ENCODE assay signal across 19 mouse cellular contexts in the genomic region with DNA sequence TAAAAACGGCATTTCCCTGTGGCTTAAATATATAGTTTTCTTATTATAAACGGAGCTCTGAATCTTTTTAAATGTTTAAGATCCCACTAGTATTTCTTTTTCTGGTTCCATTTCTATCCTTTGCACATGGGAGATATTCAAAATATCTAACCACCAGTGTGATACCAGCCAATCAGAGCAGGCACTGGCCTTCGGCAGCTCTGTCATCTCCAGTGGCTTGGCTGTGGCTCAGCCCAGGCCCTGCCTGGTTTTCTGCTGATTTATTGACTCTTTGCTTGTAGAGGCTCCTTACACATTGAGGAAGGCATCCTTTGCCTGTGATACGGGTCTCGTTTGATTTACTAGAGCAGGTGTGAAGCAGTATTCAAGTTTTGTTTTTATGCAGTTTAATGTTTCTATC.
A peak's percentile ranks its signal among the peaks of the same experiment; 100 is the strongest.
DNase-seq lines count a peak whose midpoint lies in the region; ATAC-seq and TF ChIP-seq lines count a peak whose summit lies in the region.
"Had no signal": no experiment of that assay in that cellular context is flagged by ENCODE, and none has a peak within 500 bp of the region (broad histone marks: within the 10 kb centered on the region; RNA-seq: fewer than 3 reads in every experiment).

No protein-coding gene starts in this region.

- TF ChIP-seq CTCF in gastrocnemius, adult 2 months (IDR thresholded peaks at IDR 0.05), result no peak
- TF ChIP-seq CTCF in midbrain, postnatal 0 days (IDR thresholded peaks at IDR 0.05), result no peak

- 93% methylated on average over 5 of the region's 5 CpGs for WGBS in midbrain, embryonic 13.5 days
- WGBS in midbrain, postnatal 0 days, result 91% methylated on average over 5 of the region's 5 CpGs

- peak overlapping the region; percentile 71 for H3K27ac ChIP-seq in gastrocnemius, adult 2 months
- 0 out of 2 replicates have a peak overlapping the region, but pooled peaks have one; percentile 10 for H3K27ac ChIP-seq in midbrain, embryonic 13.5 days
- no peak overlapping the region for H3K27ac ChIP-seq in midbrain, postnatal 0 days (ENCODE audit: low read depth, low read length)

- DNase-seq in frontal cortex, adult 2 months (ENCODE audit: extremely low spot score in 1 of 2, low spot score in 1 of 2), result no peak
- DNase-seq in gastrocnemius, adult 2 months, result peak; percentile 38
- DNase-seq in gastrocnemius, postnatal 25 days, result no peak
- DNase-seq in midbrain, postnatal 0 days (ENCODE audit: low spot score), result no peak
- peak; percentile 51 to 76 for DNase-seq in right cerebral cortex, postnatal 10 days (ENCODE audit: low spot score in 2 of 2)
- DNase-seq in right cerebral cortex, adult 18-20 months, result no peak
- DNase-seq: adrenal gland, adult 8-10 months; adrenal gland, postnatal 25 days; adrenal gland, postnatal 36 days; B cell, adult 2 months; cerebellum, adult 11 months; cerebellum, adult 11-12 months had no signal

- H3K9me3 ChIP-seq in midbrain, embryonic 13.5 days, result no peaks in the 10 kb centered on the region
- no peaks in the 10 kb centered on the region for H3K9me3 ChIP-seq in midbrain, postnatal 0 days (ENCODE audit: low read length)

- no peak overlapping the region for H3K4me3 ChIP-seq in gastrocnemius, adult 2 months
- no peak overlapping the region for H3K4me3 ChIP-seq in midbrain, embryonic 13.5 days (replicated peaks)
- no peak overlapping the region for H3K4me3 ChIP-seq in midbrain, postnatal 0 days (ENCODE audit: low read depth, low read length)

- H3K4me2 ChIP-seq in midbrain, embryonic 13.5 days (replicated peaks), result no peak overlapping the region
- no peak overlapping the region for H3K4me2 ChIP-seq in midbrain, postnatal 0 days (ENCODE audit: low read depth, low read length, poor library complexity, severe bottlenecking)

- H3K4me1 ChIP-seq in midbrain, embryonic 13.5 days (replicated peaks), result peaks cover 12% of the 10 kb centered on the region
- no peaks in the 10 kb centered on the region for H3K4me1 ChIP-seq in midbrain, postnatal 0 days (ENCODE audit: insufficient read depth, low read length)

- peak; percentile 31; the same call in 1 of the 2 replicates for ATAC-seq in frontal cortex, adult (ENCODE audit: low TSS enrichment)
- no peak for ATAC-seq in midbrain, embryonic 13.5 days
- no peak for ATAC-seq in midbrain, postnatal 0 days (ENCODE audit: low FRiP score)
- ATAC-seq: activated CD4-positive, CD25-positive, alpha-beta regulatory T cell, adult 4 months; CD4-positive, CD25-positive, alpha-beta regulatory T cell, adult 4 months; Patski had no signal

- intact Hi-C loops in gastrocnemius, adult 2 months (cut with DNase I), result loop anchor here (5.0 kb wide), 2 partner anchors 66 to 111 kb away; no protein-coding TSS in a partner anchor

- H3K27me3 ChIP-seq in midbrain, embryonic 13.5 days, result no peaks in the 10 kb centered on the region
- no peaks in the 10 kb centered on the region for H3K27me3 ChIP-seq in midbrain, postnatal 0 days (ENCODE audit: insufficient read depth, low read length)
- H3K27me3 ChIP-seq: CH12.LX had no signal

- peaks cover 16% of the 10 kb centered on the region for H3K36me3 ChIP-seq in midbrain, embryonic 13.5 days
- H3K36me3 ChIP-seq in midbrain, postnatal 0 days (ENCODE audit: insufficient read depth, low read length), result no peaks in the 10 kb centered on the region
- H3K36me3 ChIP-seq: G1E had no signal

- no peak overlapping the region for H3K9ac ChIP-seq in midbrain, embryonic 13.5 days (replicated peaks)
- no peak overlapping the region for H3K9ac ChIP-seq in midbrain, postnatal 0 days (replicated peaks; ENCODE audit: low read length, poor library complexity, severe bottlenecking)

Comparison
In these comparisons a context has a peak if more than half of its experiments do, and no peak if none do; other contexts are left out.
1. DNase-seq: peak in gastrocnemius, adult 2 months (single experiment) and right cerebral cortex, postnatal 10 days (2 of 2); none in frontal cortex, adult 2 months (0 of 2), gastrocnemius, postnatal 25 days (single experiment), midbrain, postnatal 0 days (single experiment) and right cerebral cortex, adult 18-20 months (single experiment).